Mouse (Mus musculus): ENCODE data around the gene Cep295nl.

- TF ChIP-seq POLR2A (IDR thresholded peaks at IDR 0.05; ENCODE audit: borderline replicate concordance, control insufficient read depth, low read depth, low read length) (no peak), CTCF (IDR thresholded peaks at IDR 0.05; ENCODE audit: control insufficient read depth, insufficient read depth, low read length) (no peak)
Observed at GRCm38 (mm10) chr11:118298810-118299209, 43.5 kb downstream of the Cep295nl start.

All from bone marrow, adult 2 months (tissue).